Mouse (Mus musculus) bone marrow macrophage, adult 2 months (primary cell): ENCODE measurements around the gene Dcun1d2.

Experiments used
- CTCF ChIP-seq: IDR thresholded peaks from 2 replicates; pipeline ENCODE4 v1.5.1; 2012; ENCODE audit warnings: low read depth, mild to moderate bottlenecking, low read length, moderate library complexity
- POLR2A ChIP-seq: IDR thresholded peaks from 2 replicates; pipeline ENCODE4 v1.6.1; 2012; ENCODE audit warnings: mild to moderate bottlenecking, low read depth, low read length, borderline replicate concordance

GRCm38 (mm10) chr8:13240691-13241090 lies 47.2 kb downstream of the Dcun1d2 start:
- TF ChIP-seq CTCF: no peak
- TF ChIP-seq POLR2A: no peak
